Comparison of ENCODE assay signal across 16 mouse cellular contexts in genomic region chr15:97532346-97532910, GRCm38 (mm10).
DNase-seq lines count a peak whose midpoint lies in the region; ATAC-seq lines count a peak whose summit lies in the region.
"Had no signal": no experiment of that assay in that cellular context is flagged by ENCODE, and none has a peak within 500 bp of the region (broad histone marks: within the 10 kb centered on the region; RNA-seq: fewer than 3 reads in every experiment).

No protein-coding gene starts in this region.

- no peaks in the 10 kb centered on the region for H3K9me3 ChIP-seq in intestine, embryonic 16.5 days (ENCODE audit: control insufficient read depth, low read length)
- H3K9me3 ChIP-seq: heart, embryonic 13.5 days; hindbrain, embryonic 10.5 days; intestine, embryonic 15.5 days had no signal

- H3K4me2 ChIP-seq in intestine, embryonic 16.5 days (ENCODE audit: low read depth, low read length), result no peak overlapping the region
- H3K4me2 ChIP-seq: heart, embryonic 13.5 days; intestine, embryonic 15.5 days had no signal

- no peak overlapping the region for H3K27ac ChIP-seq in intestine, embryonic 16.5 days (ENCODE audit: low read length)
- H3K27ac ChIP-seq: heart, embryonic 13.5 days; hindbrain, embryonic 10.5 days; intestine, embryonic 15.5 days had no signal

- no peak overlapping the region for H3K4me3 ChIP-seq in intestine, embryonic 16.5 days (ENCODE audit: low read length)
- H3K4me3 ChIP-seq: heart, embryonic 13.5 days; hindbrain, embryonic 10.5 days; intestine, embryonic 15.5 days had no signal

- peak; percentile 73 for DNase-seq in heart, adult 11 months
- no peak for DNase-seq in heart, postnatal 4 days
- DNase-seq in A20 (ENCODE audit: low read depth, low spot score) (peak; percentile 11), R1 (ENCODE audit: low read depth, low spot score) (peak; percentile 50)
- DNase-seq in naive thymus-derived CD4-positive, alpha-beta T cell, adult 2 months (ENCODE audit: low read depth), result peak; percentile 53
- DNase-seq in testis, postnatal 14 days (ENCODE audit: low spot score), result no peak
- DNase-seq in layer of hippocampus, postnatal 14 days (ENCODE audit: low spot score in 2 of 2), result no peak
- DNase-seq: adrenal gland, postnatal 14 days; cerebellum, adult 9-11 months; gastrocnemius, postnatal 36 days; lung, adult 2 months had no signal

- H3K27me3 ChIP-seq in intestine, embryonic 16.5 days (replicated peaks; ENCODE audit: control insufficient read depth, insufficient read depth, low read length), result no peaks in the 10 kb centered on the region
- H3K27me3 ChIP-seq: heart, embryonic 13.5 days; intestine, embryonic 15.5 days had no signal

- 63% methylated on average over 10 of the region's 10 CpGs for WGBS in intestine, embryonic 16.5 days

- no peak overlapping the region for H3K9ac ChIP-seq in intestine, embryonic 16.5 days (ENCODE audit: low read depth, low read length)
- H3K9ac ChIP-seq: heart, embryonic 13.5 days; intestine, embryonic 15.5 days had no signal

- H3K36me3 ChIP-seq in intestine, embryonic 16.5 days (ENCODE audit: control insufficient read depth, insufficient read depth, low read length), result no peaks in the 10 kb centered on the region
- H3K36me3 ChIP-seq: heart, embryonic 13.5 days; hindbrain, embryonic 10.5 days; intestine, embryonic 15.5 days had no signal

- no peaks in the 10 kb centered on the region for H3K4me1 ChIP-seq in intestine, embryonic 16.5 days (ENCODE audit: control insufficient read depth, insufficient read depth, low read length)
- H3K4me1 ChIP-seq: hindbrain, embryonic 10.5 days; intestine, embryonic 15.5 days had no signal

- ATAC-seq in intestine, embryonic 16.5 days, result no peak
- ATAC-seq: intestine, embryonic 15.5 days; midbrain, embryonic 16.5 days had no signal

Comparison
In these comparisons a context has a peak if more than half of its experiments do, and no peak if none do; other contexts are left out.
1. DNase-seq: peak in heart, adult 11 months (single experiment), A20 (single experiment), R1 (single experiment) and naive thymus-derived CD4-positive, alpha-beta T cell, adult 2 months (single experiment); none in heart, postnatal 4 days (single experiment), testis, postnatal 14 days (single experiment) and layer of hippocampus, postnatal 14 days (0 of 2).